Mouse (Mus musculus): Measurements from ENCODE around the gene Cryzl1. TPM values are rescaled to one million over a fixed set of nuclear protein-coding genes. Genes with fewer than 3 reads are reported as not detected.
A peak's percentile ranks its signal among the peaks of the same experiment; 100 is the strongest.

The Cryzl1 gene
- polyA plus RNA-seq, 1 experiment from 2014 or later, result 74.5 TPM

DNA sequence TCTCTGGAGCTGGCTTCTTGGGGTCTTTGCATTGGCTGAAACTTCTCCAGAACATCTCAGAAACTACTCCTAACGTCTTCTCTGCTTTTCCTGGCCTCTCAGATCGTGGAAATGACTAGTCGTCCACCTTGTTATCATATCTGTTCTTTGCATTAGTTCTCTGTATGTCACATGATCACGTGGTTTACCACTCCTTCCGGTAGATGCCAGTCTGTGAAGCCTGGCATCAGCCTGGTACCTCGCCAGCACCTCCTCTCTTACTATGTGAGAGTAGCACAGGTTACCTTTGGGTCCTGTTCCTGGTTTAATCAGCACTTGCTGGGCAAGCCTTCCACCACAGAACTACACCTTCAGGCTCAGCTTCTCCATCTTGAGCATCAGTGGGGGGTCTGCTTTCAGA, 26.2 kb upstream of the Cryzl1 start:
- H3K9ac ChIP-seq, result no peak overlapping the region
- H3K27ac ChIP-seq (ENCODE audit: low read depth), result no peak overlapping the region
- TF ChIP-seq CTCF (IDR thresholded peaks at IDR 0.05; ENCODE audit: low read depth), result no peak
- ATAC-seq (ENCODE audit: insufficient read depth) (no peak), DNase-seq (no peak)
- H3K27me3 ChIP-seq (ENCODE audit: insufficient read depth, low read length), result no peaks in the 10 kb centered on the region
- WGBS, result 83% methylated on average over 6 of the region's 6 CpGs
- no peaks in the 10 kb centered on the region for H3K9me3 ChIP-seq (ENCODE audit: low read depth, low read length)
- H3K4me3 ChIP-seq (ENCODE audit: low read depth, low read length), result no peak overlapping the region
- H3K4me1 ChIP-seq (ENCODE audit: insufficient read depth), result no peaks in the 10 kb centered on the region
- no peak overlapping the region for H3K4me2 ChIP-seq
- H3K36me3 ChIP-seq (ENCODE audit: insufficient read depth), result no peaks in the 10 kb centered on the region

DNA sequence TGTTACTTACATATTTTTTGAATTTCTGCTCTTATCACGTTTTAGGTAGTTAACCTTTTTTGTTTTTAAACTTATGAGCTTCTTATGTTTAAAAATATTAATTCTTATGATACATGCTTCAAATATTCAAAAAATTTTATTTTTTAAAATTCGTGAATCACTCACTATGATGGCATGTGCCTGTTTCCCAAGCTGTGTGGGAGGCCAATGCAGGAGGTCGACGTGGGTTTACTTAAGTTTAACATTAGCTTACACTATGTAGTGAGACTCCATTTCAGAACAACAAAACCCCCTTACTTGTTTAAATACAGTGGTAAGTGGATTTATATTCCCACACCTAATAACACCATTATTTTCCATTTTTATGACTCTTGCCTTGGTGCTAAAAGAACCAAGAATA, 24.8 kb upstream of the Cryzl1 start:
- ATAC-seq (ENCODE audit: insufficient read depth) (no peak), DNase-seq (no peak)
- 61% methylated on average over 4 of the region's 4 CpGs for WGBS
- Histone ChIP-seq H3K4me3 (ENCODE audit: low read depth, low read length) (no peak overlapping the region), H3K4me1 (ENCODE audit: insufficient read depth) (no peaks in the 10 kb centered on the region), H3K36me3 (ENCODE audit: insufficient read depth) (no peaks in the 10 kb centered on the region), H3K9ac (no peak overlapping the region), H3K27me3 (ENCODE audit: insufficient read depth, low read length) (no peaks in the 10 kb centered on the region), H3K9me3 (ENCODE audit: low read depth, low read length) (no peaks in the 10 kb centered on the region), H3K27ac (ENCODE audit: low read depth) (no peak overlapping the region), H3K4me2 (no peak overlapping the region)
- TF ChIP-seq CTCF (IDR thresholded peaks at IDR 0.05; ENCODE audit: low read depth), result no peak

DNA sequence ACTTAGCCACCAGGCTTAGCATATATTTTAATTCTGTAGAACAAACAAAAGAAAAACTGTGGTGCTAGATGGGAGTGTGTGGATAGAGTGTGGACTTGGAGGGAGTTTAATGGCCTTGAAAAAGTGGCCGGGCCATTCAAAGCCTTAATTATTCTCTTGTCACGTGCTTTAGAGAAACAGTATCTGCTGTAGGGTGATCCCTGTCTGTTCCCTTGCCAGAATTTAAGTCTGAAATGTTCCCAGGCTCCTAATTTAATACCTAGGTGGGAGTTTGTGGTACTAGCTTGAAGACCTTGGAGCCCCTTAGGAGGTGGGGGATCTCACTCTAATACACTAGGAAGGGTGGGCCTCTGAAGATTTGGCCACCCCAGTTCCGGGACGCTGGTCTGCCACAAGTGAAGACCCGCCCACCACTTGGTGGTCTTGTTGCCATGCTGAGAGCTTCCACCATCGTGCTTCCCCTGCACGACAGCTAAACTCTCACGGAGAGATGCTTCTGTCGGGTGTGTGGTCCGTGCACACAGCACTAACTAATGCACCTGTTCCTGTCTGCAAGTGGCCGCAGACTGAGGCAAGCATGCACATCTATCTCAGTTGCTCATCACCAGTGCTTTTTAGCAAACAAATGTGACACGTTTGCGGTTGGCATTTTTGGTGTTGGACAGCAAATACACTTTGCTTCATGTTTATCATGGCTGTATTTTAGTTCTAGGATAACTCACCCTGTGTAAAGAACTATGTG, 23.0 kb upstream of the Cryzl1 start:
- ATAC-seq (ENCODE audit: insufficient read depth) (no peak), DNase-seq (no peak)
- Histone ChIP-seq H3K36me3 (ENCODE audit: insufficient read depth) (no peaks in the 10 kb centered on the region), H3K4me1 (ENCODE audit: insufficient read depth) (no peaks in the 10 kb centered on the region), H3K4me3 (ENCODE audit: low read depth, low read length) (no peak overlapping the region), H3K9me3 (ENCODE audit: low read depth, low read length) (no peaks in the 10 kb centered on the region), H3K4me2 (no peak overlapping the region), H3K9ac (no peak overlapping the region), H3K27ac (ENCODE audit: low read depth) (no peak overlapping the region), H3K27me3 (ENCODE audit: insufficient read depth, low read length) (no peaks in the 10 kb centered on the region)
- WGBS, result 81% methylated on average over 13 of the region's 13 CpGs
- no peak for TF ChIP-seq CTCF (IDR thresholded peaks at IDR 0.05; ENCODE audit: low read depth)

DNA sequence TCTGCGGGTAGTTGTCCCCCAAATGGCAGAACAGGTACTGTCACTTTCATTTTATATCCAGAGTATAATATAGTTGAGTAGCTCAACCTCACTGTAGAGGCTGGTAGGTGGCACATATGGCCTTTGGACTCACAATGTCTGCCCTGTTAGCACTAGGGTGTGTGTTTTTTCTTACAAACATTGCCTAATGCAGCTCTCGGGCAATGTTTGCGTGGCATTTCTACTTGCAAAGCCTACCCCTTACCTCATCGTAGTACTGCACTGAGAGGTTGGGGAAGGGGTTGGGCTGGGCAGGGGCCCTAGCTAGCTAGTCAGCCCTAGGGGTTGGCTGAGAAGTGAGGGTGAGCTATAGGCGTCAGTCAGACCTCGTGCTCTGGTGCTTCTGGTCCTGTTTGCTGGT, 18.8 kb upstream of the Cryzl1 start:
- ATAC-seq (ENCODE audit: insufficient read depth), result 0 out of 2 replicates have a peak, but pooled peaks have one; percentile 44
- no peak for TF ChIP-seq CTCF (IDR thresholded peaks at IDR 0.05; ENCODE audit: low read depth)
- Histone ChIP-seq H3K36me3 (ENCODE audit: insufficient read depth) (no peaks in the 10 kb centered on the region), H3K27me3 (ENCODE audit: insufficient read depth, low read length) (no peaks in the 10 kb centered on the region), H3K4me1 (ENCODE audit: insufficient read depth) (peaks cover 9% of the 10 kb centered on the region), H3K9ac (no peak overlapping the region), H3K9me3 (ENCODE audit: low read depth, low read length) (no peaks in the 10 kb centered on the region), H3K4me2 (no peak overlapping the region), H3K4me3 (ENCODE audit: low read depth, low read length) (no peak overlapping the region), H3K27ac (ENCODE audit: low read depth) (no peak overlapping the region)
- DNase-seq, result no peak
- WGBS, result 76% methylated on average over 6 of the region's 6 CpGs

DNA sequence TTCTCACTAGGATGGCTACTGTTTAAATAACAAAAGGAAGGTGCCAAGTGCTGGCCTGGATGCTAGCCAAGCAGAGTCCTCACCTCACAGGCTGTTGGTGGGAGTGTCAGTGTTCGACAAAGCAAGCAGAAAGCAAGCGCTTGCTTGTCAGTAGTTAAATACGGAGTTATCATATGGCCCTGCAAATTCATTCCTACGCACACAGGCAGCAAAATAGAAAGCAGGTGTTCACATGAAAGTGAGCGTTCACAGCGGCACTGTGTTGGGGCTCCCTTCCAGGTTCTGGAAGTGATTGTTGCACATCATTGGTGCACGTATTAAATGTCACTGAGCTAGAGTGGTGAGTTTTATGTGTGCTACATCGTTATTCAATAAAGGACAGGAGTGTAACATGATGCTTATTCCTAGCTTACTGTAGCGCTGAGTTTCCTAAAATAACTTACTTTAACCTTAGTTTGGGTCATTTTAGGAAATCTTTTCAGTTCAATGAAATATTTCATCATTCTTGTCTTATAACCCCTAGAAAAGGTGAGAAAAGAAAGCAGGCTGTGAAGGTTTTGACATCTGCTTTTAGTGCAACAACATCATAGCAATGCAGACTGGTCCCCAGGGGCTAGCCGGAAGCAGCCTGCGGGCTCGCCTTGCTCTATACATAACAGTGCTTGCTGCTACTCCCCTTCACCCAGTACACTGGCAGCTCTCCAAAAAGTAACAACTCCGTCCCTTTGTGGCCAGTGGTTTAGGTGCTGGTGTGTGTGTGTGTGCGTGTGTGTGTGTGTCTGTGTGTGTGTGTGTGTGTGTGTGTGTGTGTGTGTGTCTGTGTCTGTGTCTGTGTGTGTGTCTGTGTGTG, 17.6 kb upstream of the Cryzl1 start:
- H3K27ac ChIP-seq (ENCODE audit: low read depth), result no peak overlapping the region
- ATAC-seq (ENCODE audit: insufficient read depth) (peak; percentile 54; the same call in 1 of the 2 replicates), DNase-seq (peak; percentile 83)

DNA sequence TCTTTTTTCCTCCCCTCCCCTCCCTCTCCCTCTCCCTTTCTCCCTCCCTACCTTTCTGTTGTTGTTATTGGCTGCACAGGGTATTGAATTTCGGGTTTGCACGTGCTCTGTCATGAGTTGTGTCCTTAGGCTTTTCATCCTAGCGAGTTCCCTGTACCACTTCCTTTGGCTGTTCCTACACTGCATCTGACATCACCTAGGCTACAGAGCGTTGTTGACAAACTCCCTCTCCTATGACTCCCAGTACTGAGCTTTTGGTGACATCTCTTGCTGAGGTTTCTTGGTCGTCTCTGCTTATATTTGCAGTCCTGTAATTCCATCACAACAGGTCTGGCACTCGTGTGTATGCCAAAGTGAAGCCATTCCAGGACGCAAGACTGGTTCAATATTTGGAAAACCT, 14.3 kb upstream of the Cryzl1 start:
- Histone ChIP-seq H3K27ac (ENCODE audit: low read depth) (no peak overlapping the region), H3K4me3 (ENCODE audit: low read depth, low read length) (no peak overlapping the region), H3K9me3 (ENCODE audit: low read depth, low read length) (no peaks in the 10 kb centered on the region), H3K4me2 (no peak overlapping the region), H3K36me3 (ENCODE audit: insufficient read depth) (no peaks in the 10 kb centered on the region), H3K9ac (no peak overlapping the region), H3K27me3 (ENCODE audit: insufficient read depth, low read length) (no peaks in the 10 kb centered on the region), H3K4me1 (ENCODE audit: insufficient read depth) (peaks cover 9% of the 10 kb centered on the region)
- 69% methylated on average over 7 of the region's 7 CpGs for WGBS
- TF ChIP-seq CTCF (IDR thresholded peaks at IDR 0.05; ENCODE audit: low read depth), result no peak
- no peak for DNase-seq
- ATAC-seq (ENCODE audit: insufficient read depth), result no peak

More for the DNA sequence above, 17.6 kb upstream of the Cryzl1 start:
- Histone ChIP-seq H3K9ac (no peak overlapping the region), H3K4me2 (no peak overlapping the region), H3K4me3 (ENCODE audit: low read depth, low read length) (no peak overlapping the region), H3K36me3 (ENCODE audit: insufficient read depth) (no peaks in the 10 kb centered on the region), H3K9me3 (ENCODE audit: low read depth, low read length) (no peaks in the 10 kb centered on the region), H3K27me3 (ENCODE audit: insufficient read depth, low read length) (no peaks in the 10 kb centered on the region), H3K4me1 (ENCODE audit: insufficient read depth) (peaks cover 9% of the 10 kb centered on the region)
- WGBS, result 36% methylated on average over 14 of the region's 14 CpGs
- TF ChIP-seq CTCF (IDR thresholded peaks at IDR 0.05; ENCODE audit: low read depth), result no peak

DNA sequence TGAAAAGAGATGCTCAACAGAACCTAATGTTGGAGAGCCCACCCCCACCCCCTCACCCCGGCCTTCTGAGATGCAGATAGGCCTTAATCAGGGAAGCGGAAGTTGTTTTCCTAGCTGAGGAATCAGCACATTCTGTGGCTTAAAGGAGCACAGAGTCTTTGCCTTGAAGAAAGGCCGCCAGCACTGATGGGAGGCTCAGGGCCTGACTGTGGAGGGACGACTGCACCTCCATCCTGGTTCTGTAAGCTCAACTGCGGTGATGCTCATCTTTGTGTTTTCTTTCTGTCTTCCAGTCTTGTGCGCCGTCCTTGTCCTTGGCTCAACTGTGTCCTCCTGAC, 12.1 kb upstream of the Cryzl1 start:
- 65% methylated on average over 7 of the region's 7 CpGs for WGBS
- Histone ChIP-seq H3K4me2 (no peak overlapping the region), H3K4me1 (ENCODE audit: insufficient read depth) (peaks cover 4% of the 10 kb centered on the region), H3K27ac (ENCODE audit: low read depth) (no peak overlapping the region), H3K9ac (no peak overlapping the region), H3K9me3 (ENCODE audit: low read depth, low read length) (no peaks in the 10 kb centered on the region), H3K27me3 (ENCODE audit: insufficient read depth, low read length) (no peaks in the 10 kb centered on the region), H3K36me3 (ENCODE audit: insufficient read depth) (no peaks in the 10 kb centered on the region), H3K4me3 (ENCODE audit: low read depth, low read length) (no peak overlapping the region)
- DNase-seq (no peak), ATAC-seq (ENCODE audit: insufficient read depth) (no peak)
- TF ChIP-seq CTCF (IDR thresholded peaks at IDR 0.05; ENCODE audit: low read depth), result no peak

Measured in lung, embryonic 14.5 days (tissue).